Mouse (Mus musculus): ENCODE measurements around the gene Zfp174. TPM values are rescaled to one million over a fixed set of nuclear protein-coding genes. Genes with fewer than 3 reads are reported as not detected.

The Zfp174 gene
- total RNA-seq, 2 experiments from 2014 or later: 3.8 to 4.1 TPM

DNA sequence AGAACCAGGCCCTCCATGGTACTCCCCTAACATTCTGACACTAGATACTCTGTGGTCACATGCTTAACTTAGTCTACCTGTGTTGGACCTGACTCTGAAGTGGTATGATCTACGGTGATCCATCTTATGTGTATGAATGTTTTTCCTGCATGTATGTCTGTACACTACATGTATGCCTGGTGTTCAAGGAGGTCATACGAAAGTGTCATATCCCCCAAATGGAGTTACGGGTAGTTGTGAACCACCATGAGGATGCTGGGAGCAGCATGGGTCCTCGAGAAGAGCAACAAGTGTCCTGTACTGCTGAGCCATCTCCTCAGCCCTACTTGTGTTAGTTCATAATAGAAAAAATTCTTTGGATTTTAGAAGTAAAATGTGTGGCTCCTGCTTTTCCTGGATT, 29.3 kb downstream of the Zfp174 start:
- no peak for DNase-seq (ENCODE audit: low spot score in 2 of 2)

DNA sequence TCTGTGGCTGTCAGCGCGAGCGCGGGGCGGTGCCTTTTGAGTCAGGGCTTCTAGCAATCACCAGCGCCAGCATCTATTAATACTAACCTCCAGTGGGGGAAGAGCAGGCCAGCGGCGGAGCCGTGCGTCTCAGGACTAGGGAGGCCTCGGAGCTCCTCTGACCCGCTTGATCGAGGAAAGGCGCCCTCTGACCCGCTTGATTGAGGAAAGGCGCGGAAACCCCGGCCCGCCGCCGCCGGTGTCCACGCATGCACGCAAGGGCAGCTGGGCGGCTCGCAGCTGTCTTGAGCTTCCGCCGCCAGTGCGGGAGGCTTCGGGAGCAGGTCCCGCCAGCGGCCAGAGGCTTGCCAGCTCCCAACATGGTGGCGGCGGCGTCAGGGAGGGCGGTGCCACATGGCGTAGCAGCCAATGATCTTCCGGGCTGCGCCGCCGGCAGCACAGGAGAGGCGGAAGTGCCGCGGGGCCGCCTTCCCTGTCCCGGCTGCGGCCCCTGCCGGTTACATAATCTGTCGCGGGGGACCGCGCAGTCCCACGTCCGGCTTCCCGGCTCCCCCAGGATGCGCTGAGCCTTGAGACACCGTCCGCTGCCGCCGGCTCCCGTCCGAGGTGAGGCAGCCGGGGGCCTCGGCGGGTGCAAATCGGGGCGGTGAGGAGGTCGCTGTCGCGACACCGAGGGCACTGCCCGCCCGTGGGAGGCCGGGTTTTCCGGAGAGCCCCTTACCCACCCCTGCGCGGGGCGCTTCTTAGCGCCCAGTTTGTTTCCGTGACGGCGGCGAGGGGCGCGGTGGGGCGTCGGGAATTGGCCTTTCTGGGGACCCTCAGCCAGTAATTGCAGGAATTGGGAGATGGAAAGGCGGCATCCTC, 37.4 kb downstream of the Zfp174 start, which contains the start of the genes Zfp597 and Gm20695:
Zfp597 (minus strand) TSS at position 361 of the 864 bp plus-strand sequence.
Gm20695 (plus strand) TSS at position 448 of the 864 bp plus-strand sequence.
- DNase-seq (ENCODE audit: low spot score in 2 of 2): peak; percentile 93 to 96

DNA sequence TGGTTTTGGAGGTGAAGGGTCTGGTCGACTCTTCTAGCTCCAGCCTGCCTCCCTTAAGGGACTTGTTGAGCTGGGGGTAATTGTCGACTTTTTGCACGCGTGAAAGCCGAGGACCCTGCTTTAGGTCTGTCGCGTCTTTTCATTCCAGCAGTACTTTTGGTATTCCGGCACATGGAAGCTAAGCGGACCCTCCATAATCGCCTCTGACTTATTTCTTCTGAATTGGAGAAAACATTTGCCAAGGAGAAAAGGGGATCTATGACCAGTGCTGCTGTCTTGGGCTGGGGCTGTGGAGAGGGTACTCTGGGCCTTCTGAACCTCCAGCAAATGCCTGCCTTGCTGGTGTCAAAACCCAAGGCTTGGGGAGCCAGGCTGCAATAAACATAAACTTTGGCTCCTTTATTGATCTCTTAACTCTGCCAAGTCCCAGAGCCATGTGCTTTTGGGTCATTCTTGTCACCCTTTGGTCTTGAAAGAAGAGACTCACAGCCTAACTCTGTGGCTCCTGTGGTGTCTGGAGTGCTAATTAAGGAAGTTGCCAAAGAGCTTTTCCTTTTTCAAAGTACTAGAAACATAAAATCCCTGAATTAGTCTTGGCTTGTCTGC, 38.1 kb downstream of the Zfp174 start:
- no peak for DNase-seq (ENCODE audit: low spot score in 2 of 2)

DNA sequence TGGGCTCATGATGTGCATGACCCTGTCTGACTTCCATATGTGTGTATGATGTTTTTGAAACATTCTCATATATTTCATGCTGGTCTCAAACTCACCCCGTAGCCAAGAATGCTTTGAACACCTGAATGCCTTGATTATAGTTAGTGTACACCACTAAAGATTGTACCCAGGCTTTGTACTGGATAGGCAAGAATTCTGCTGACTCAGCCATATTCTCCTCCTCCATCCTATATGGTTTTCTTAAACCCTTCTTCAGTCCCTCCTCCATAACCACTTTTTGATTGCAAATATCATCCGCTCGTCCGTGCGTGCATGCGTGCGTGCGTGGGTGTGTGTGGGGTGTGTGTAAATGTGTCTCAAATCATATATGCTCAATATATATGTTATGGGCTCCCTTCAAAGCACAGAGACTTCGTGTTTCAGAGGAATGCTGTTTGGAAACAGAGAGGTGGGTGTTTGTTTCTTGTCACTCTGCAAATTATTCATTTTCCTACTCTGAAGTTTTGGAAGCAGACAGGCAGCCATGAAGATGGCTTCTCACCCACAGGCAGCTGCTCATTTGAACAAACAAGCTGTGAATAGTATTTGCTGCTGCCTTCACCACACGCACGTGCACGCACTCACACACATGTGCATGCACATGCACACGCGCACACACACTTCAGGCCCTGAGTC, 44.7 kb downstream of the Zfp174 start:
- no peak for DNase-seq (ENCODE audit: low spot score in 2 of 2)

DNA sequence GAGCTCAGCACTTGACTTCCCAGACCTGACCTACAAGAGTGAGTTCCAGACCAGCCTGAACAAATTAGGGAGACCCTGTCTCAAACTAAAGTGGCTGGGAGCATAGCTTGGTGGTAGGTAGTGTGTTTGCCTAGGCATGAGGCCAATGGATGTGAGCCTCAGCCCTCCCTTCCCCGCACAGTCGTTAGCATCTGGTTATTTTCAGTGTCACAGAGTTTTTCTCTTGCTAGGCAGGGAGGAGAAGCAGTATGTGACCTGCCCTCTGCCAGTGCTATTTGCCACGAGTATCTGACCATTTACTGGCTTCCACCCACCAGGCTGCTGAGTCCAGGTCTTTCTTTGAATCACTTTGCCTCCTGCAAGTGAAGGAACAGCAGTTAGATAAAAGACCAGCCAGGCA, 46.7 kb downstream of the Zfp174 start:
- no peak for DNase-seq (ENCODE audit: low spot score in 2 of 2)

DNA sequence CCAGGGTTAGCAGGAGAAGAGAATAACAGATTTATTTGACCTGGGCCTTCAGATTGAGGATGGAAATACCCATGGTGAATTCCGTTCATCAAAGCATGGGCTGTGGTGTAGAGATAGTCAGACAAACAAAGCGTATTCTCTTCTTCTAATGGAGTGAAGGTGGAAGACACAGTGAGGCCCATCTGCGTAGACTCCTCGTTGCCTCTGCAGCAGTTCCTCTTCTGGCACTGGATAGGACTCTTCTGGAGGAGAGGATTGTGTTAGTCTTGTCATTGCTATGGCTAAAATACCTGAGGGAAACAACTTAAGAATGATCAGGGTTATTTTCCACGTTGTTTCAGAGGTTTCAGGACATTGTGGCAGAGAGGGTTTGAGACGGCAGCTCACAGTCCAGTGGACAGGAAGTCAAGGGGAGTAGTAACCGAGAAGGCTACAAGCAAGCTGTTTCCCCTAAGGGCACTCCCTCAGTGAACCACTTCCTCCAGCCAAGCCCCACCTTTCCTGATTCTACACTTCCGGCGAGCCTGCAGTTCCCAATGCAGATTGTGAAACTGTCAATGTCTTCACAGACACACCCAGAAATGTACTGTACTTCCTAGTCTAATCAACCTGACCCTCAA, 48.2 kb downstream of the Zfp174 start:
- no peak for DNase-seq (ENCODE audit: low spot score in 2 of 2)

DNA sequence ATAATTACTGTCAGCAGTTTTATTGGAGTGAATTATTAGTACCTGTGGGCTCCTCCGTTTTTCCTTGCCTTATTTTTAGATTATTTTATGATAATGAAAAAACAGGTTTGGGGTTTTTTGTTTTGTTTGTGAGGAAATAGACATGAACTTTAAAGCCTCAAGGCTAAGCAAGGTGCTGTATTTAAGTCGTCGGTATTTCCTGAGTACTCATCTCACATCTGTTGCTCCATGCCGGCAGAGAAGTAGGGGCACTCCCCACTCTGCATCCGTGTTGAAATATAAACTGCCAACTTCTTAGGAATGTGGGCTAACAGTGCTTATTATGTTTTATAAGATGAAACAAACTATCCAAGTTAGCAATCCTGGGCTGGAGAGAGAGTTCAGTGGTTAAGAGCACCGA, 49.0 kb downstream of the Zfp174 start:
- DNase-seq (ENCODE audit: low spot score in 2 of 2): no peak

DNA sequence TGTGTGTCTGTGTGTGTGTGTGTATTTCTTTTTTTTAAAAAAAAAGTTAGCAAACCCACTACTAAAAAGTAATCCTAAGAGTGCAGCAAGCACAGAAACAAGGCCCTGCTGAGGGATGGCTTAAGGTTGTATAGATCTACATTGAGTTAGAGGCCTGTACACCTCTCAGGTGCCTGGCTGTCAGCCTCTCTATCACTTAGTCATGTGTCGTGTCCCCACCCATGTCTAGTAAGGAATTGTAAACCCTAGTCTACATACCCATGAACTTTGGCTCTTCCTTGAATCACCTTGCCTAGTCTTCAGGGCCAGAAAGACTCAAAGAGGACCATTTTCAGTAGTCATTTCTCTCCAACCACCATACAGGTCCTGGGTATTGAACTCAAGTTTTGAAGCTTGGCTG, 49.5 kb downstream of the Zfp174 start:
- DNase-seq (ENCODE audit: low spot score in 2 of 2): no peak

DNA sequence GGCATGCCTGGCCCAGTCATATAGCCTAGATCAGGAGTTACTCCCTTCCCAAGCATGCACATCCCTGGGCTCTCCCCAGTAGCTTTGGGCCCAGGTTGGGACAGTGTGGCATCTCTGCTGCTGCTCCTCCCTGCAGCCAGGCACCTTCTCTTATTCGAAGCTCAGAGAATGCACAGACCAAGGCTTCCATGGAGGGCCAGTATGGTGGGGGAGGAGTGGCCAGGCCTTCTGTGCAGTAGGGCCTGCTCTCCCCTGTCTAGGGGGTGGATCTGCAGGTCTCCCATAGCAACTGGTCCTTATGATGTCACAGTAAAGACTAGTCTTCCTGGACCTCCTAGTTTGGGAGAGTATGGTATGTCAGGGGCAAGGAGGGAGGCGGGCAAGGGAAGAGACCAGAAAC, 60.4 kb downstream of the Zfp174 start:
- no peak for DNase-seq (ENCODE audit: low spot score in 2 of 2)

Other genes starting within 250 kb of the Zfp174 start
- gene Mefv, start 129.2 kb upstream of the Zfp174 start, total RNA-seq (2021): not detected
- 10 to 100 TPM; 17.2 to 19.3 TPM for gene Zfp263, start 103.2 kb upstream of the Zfp174 start, total RNA-seq (2021)
- gene Olfr15, start 16.4 kb upstream of the Zfp174 start, total RNA-seq (2021): not detected
- 100 to 1,000 TPM; 113 to 116 TPM for gene Naa60, start 25.1 kb downstream of the Zfp174 start, total RNA-seq (2021)
- gene Zfp597, start 37.3 kb downstream of the Zfp174 start, total RNA-seq (2021): 10 to 100 TPM; 27.0 to 27.4 TPM
- not detected for gene Gm20695, start 37.4 kb downstream of the Zfp174 start, total RNA-seq (2021)
- gene 1700037C18Rik, start 61.4 kb downstream of the Zfp174 start, total RNA-seq (2021): 1 to 10 TPM; 5.6 to 7.8 TPM
- gene Cluap1, start 61.5 kb downstream of the Zfp174 start, total RNA-seq (2021): 10 to 100 TPM; 28.2 to 29.3 TPM
- 1 to 10 TPM; 2.0 to 2.3 TPM for gene Nlrc3, start 129.4 kb downstream of the Zfp174 start, total RNA-seq (2021)
- gene Slx4, start 156.5 kb downstream of the Zfp174 start, total RNA-seq (2021): 10 to 100 TPM; 49.3 to 51.6 TPM
- gene Dnase1, start 189.7 kb downstream of the Zfp174 start, total RNA-seq (2021): not detected
- 10 to 100 TPM; 67.6 to 74.8 TPM for gene Trap1, start 230.6 kb downstream of the Zfp174 start, total RNA-seq (2021)